Mouse (Mus musculus) kidney, postnatal 0 days (tissue): ENCODE data around the gene Pcgf5. TPM values are rescaled to one million over a fixed set of nuclear protein-coding genes. Genes with fewer than 3 reads are reported as not detected.

Experiments used
- ATAC-seq: fragments of 200-750 bp; cut with Nextera tagmentation; replicated peaks from 2 replicates; pipeline ENCODE4 v1.8.0; 2017; ENCODE audit warnings: low read depth, moderate number of reproducible peaks, moderate TSS enrichment, moderate library complexity; ENCODE audit not compliant: low FRiP score
- DNase-seq: peaks from one replicate; pipeline ENCODE4 v3.0.0-alpha.2; 2016; ENCODE audit warnings: low spot score
- H3K27ac ChIP-seq: fragments of 300-500 bp; sonication (generic); 2 replicates; pipeline ENCODE4 v1.5.1; 2014; ENCODE audit warnings: mild to moderate bottlenecking
- H3K27me3 ChIP-seq: fragments of 300-500 bp; sonication (generic); 2 replicates; pipeline ENCODE4 v1.6.1; 2014; ENCODE audit warnings: low read length, mixed read lengths; ENCODE audit not compliant: insufficient read depth
- H3K36me3 ChIP-seq: fragments of 300-500 bp; sonication (generic); 2 replicates; pipeline ENCODE4 v1.6.1; 2014; ENCODE audit warnings: low read length, mixed read lengths; ENCODE audit not compliant: insufficient read depth
- H3K4me1 ChIP-seq: fragments of 300-500 bp; sonication (generic); replicated peaks from 2 replicates; pipeline ENCODE4 v1.6.1; 2014; ENCODE audit warnings: antibody characterized with exemption, low read length, mixed read lengths; ENCODE audit not compliant: insufficient read depth
- H3K4me2 ChIP-seq: fragments of 300-500 bp; sonication (generic); 2 replicates; pipeline ENCODE4 v1.6.1; 2014; ENCODE audit warnings: mild to moderate bottlenecking, low read length, moderate library complexity, mixed read lengths
- H3K4me3 ChIP-seq: fragments of 300-500 bp; sonication (generic); replicated peaks from 2 replicates; pipeline ENCODE4 v1.5.1; 2014; ENCODE audit warnings: low read depth, low read length
- H3K9ac ChIP-seq: fragments of 300-500 bp; sonication (generic); 2 replicates; pipeline ENCODE4 v1.6.1; 2014; ENCODE audit warnings: low read depth, low read length
- H3K9me3 ChIP-seq: fragments of 300-500 bp; sonication (generic); replicated peaks from 2 replicates; pipeline ENCODE4 v1.6.1; 2016; ENCODE audit warnings: low read length, inconsistent platforms, mixed read lengths
- CTCF ChIP-seq: IDR thresholded peaks from 2 replicates; pipeline ENCODE4 v1.5.1; 2016; ENCODE audit warnings: antibody characterized with exemption, low read depth, mild to moderate bottlenecking, moderate library complexity
- WGBS: fragments of 180-500 bp; shearing (Covaris S2); extraction: QIAGEN DNeasy Blood & Tissue Kit; methylation state at CpG from one replicate; pipeline ENCODE4 v1.1.7; 2014; 5-methylcytosine and 5-hydroxymethylcytosine counted together
- polyA plus RNA-seq: library from polyadenylated mRNA; unstranded; fragments of >200 nt; fragmentation: Nextera tagmentation; extraction: Ambion mirVana; gene quantifications from 2 replicates; pipeline ENCODE4 v1.2.1, GENCODE M21; 2015

Gene Pcgf5
- polyA plus RNA-seq, 1 experiment from 2014 or later, result 12.5 TPM

DNA sequence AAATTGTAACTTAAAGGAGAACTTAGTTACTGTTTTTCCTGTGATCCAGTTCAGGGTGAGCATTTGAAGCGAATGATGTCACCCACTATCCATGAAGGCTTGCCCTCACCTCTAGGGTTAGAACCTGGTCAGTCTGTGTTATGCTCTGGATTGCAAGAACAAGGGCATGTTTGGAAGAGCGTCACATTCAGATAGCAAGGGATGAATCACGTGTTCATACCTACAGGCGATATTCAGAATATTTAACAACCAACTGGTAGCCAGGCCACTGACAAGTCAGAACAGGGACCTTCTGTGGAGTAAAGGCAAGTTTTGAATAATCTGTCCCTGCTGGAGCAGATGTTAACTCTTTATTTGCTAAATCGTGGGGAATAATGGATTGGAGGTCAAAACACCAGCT is 14.4 kb downstream of the Pcgf5 start:
- H3K4me3 ChIP-seq, result no peak overlapping the region
- H3K4me1 ChIP-seq, result no peaks in the 10 kb centered on the region
- no peak for TF ChIP-seq CTCF
- no peak overlapping the region for H3K27ac ChIP-seq
- H3K36me3 ChIP-seq, result no peaks in the 10 kb centered on the region
- DNase-seq (no peak), ATAC-seq (no peak)
- no peaks in the 10 kb centered on the region for H3K27me3 ChIP-seq
- H3K4me2 ChIP-seq, result no peak overlapping the region
- no peaks in the 10 kb centered on the region for H3K9me3 ChIP-seq
- WGBS, result 87% methylated on average over 5 of the region's 5 CpGs
- H3K9ac ChIP-seq, result no peak overlapping the region

DNA sequence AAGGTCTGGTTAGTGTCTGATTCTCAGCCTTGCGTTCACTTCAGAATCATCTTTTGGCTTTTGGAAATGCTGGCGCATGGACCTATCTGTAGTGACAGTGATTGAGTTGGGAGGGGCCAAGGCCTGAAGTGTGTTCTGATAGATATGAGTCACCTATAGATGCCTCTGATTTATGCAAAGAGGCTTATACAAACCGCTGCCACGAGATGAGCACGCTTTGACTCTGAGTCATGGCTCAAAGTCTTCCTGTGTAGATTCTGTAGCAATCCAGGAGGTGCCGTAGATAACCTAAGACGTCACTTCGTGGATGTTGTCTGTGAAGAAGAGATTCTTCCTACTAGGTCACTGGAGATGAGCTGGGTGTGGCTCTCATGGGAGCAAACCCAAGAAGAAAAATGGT is 16.6 kb downstream of the Pcgf5 start:
- H3K36me3 ChIP-seq, result no peaks in the 10 kb centered on the region
- DNase-seq (no peak), ATAC-seq (no peak)
- no peak overlapping the region for H3K27ac ChIP-seq
- no peak overlapping the region for H3K4me3 ChIP-seq
- WGBS, result 90% methylated on average over 8 of the region's 8 CpGs
- H3K9me3 ChIP-seq, result no peaks in the 10 kb centered on the region
- no peaks in the 10 kb centered on the region for H3K27me3 ChIP-seq
- H3K4me1 ChIP-seq, result no peaks in the 10 kb centered on the region
- no peak overlapping the region for H3K4me2 ChIP-seq
- no peak for TF ChIP-seq CTCF
- no peak overlapping the region for H3K9ac ChIP-seq

DNA sequence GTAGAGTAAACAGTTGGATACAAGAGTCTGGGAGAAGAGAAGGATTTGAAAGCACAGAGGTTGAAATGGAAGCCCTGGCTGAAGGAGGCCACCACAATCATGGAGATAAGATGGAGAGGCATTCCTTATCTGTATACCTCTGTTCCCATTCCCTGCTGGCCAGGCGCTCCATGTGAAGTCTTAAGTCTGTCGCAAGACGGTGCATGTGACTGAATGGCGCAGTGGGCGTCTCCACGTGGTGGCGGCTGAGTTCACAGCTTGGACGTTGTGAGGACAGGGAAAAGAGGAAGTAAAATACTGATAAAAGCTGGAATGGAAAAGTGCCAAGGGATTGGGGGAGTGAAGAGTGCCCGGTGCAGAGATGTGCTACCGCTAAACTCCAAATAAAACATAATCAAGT is 23.4 kb downstream of the Pcgf5 start:
- Histone ChIP-seq H3K9me3 (no peaks in the 10 kb centered on the region), H3K4me1 (no peaks in the 10 kb centered on the region), H3K9ac (no peak overlapping the region), H3K27me3 (no peaks in the 10 kb centered on the region), H3K27ac (no peak overlapping the region), H3K4me3 (no peak overlapping the region), H3K36me3 (no peaks in the 10 kb centered on the region), H3K4me2 (no peak overlapping the region)
- DNase-seq (no peak), ATAC-seq (no peak)
- TF ChIP-seq CTCF, result no peak
- 81% methylated on average over 10 of the region's 10 CpGs for WGBS

DNA sequence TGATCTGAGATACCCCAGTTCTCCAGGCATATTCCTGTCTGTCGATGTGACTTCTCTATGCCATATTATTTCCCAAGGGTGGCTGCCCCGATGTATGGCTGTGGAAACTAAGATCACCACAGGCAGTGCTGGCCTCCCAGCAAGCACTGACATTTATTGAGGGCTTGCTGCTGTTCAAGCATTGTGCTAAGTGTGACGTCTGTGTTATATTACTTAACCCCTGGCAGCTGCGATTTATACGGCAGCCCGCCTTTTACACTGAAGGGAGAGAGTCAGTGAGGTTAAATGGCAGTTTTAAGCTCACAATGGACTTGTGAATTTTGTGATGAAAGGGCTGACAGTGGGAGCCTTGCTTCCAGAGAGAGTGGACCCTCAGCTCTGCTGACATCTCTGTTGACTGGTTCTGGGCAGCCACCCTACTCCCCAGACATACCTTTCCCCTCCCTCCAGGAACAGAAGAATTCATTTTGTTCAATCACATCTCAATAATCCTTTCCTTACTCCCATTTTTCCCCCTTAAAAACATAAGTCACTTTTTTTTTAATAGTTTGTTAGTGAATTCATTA is 25.0 kb downstream of the Pcgf5 start:
- Histone ChIP-seq H3K36me3 (no peaks in the 10 kb centered on the region), H3K27ac (no peak overlapping the region), H3K4me1 (no peaks in the 10 kb centered on the region), H3K9me3 (no peaks in the 10 kb centered on the region), H3K9ac (no peak overlapping the region), H3K27me3 (no peaks in the 10 kb centered on the region), H3K4me2 (no peak overlapping the region), H3K4me3 (no peak overlapping the region)
- DNase-seq (peak; percentile 21), ATAC-seq (no peak)
- WGBS, result 24% methylated on average over 6 of the region's 6 CpGs
- TF ChIP-seq CTCF, result no peak

DNA sequence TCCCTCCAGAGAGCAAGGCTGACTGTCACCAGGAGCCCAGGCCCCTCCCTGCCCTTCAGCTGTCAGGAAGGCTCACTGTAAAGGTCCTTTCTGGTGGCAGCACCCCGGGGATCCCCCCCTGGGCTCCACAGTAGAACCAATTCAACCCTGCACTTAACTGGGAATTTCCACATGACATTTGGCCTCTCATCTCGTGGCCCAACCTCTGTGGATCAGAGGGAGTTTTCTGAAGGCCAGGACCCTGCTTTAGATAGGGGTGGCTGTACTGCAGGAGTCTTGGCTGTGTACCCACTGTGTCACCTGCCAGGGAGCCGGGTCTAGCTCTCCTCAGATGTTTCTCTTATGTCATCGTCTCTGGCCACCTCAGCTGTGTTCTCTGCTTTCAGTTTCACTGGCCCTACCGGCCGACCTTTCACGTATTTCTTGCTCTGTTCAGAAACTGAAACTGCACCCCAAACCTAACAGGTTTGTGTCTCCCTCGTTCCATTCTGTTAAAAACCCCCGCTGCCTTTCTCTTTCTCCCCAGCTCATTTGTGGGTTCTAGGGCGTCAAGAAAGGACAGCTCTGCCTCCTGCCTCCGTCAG is 27.2 kb downstream of the Pcgf5 start:
- no peak for ATAC-seq
- no peaks in the 10 kb centered on the region for H3K4me1 ChIP-seq

DNA sequence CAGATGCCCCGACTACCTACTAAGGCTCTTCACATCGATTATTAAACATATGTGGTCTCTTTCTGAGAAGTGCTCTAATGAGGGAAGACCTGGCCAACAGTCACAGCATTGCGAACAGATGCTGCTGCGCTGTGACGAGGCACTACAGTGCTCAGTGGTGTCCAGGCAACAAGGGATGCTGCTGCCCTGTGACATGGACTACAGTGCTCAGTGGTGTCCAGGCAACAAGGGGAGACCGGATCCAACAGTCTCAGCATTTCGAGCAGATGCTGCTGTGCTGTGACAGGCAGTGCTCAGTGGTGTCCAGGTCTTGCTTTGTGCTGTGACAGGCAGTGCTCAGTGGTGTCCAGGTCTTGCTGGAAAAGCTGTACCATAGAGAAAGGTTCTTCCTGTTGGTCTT is 29.6 kb downstream of the Pcgf5 start:
- no peak overlapping the region for H3K27ac ChIP-seq
- H3K27me3 ChIP-seq, result no peaks in the 10 kb centered on the region
- H3K9me3 ChIP-seq, result no peaks in the 10 kb centered on the region
- ATAC-seq, result no peak
- WGBS, result 92% methylated on average over 7 of the region's 7 CpGs
- no peak for DNase-seq
- H3K4me2 ChIP-seq, result no peak overlapping the region
- no peak for TF ChIP-seq CTCF
- H3K9ac ChIP-seq, result no peak overlapping the region
- H3K36me3 ChIP-seq, result no peaks in the 10 kb centered on the region
- no peaks in the 10 kb centered on the region for H3K4me1 ChIP-seq
- H3K4me3 ChIP-seq, result no peak overlapping the region

More for the DNA sequence above, 27.2 kb downstream of the Pcgf5 start:
- WGBS, result 74% methylated on average over 11 of the region's 11 CpGs
- H3K36me3 ChIP-seq, result no peaks in the 10 kb centered on the region
- TF ChIP-seq CTCF, result no peak
- H3K4me2 ChIP-seq, result no peak overlapping the region
- H3K9me3 ChIP-seq, result no peaks in the 10 kb centered on the region
- no peak overlapping the region for H3K9ac ChIP-seq
- no peaks in the 10 kb centered on the region for H3K27me3 ChIP-seq
- no peak overlapping the region for H3K27ac ChIP-seq
- H3K4me3 ChIP-seq, result no peak overlapping the region
- DNase-seq, result no peak
